Mouse (Mus musculus) ES-Bruce4 (cell line): Measurements from ENCODE around the gene Susd4. TPM values are rescaled to one million over a fixed set of nuclear protein-coding genes. Genes with fewer than 3 reads are reported as not detected.

Experiments
- H3K27ac ChIP-seq: 2 replicates; pipeline ENCODE4 v1.5.1; 2012; ENCODE audit warnings: low read length, inconsistent platforms; ENCODE audit not compliant: insufficient read depth
- H3K27me3 ChIP-seq: 2 replicates; pipeline ENCODE4 v1.6.1; 2012; ENCODE audit warnings: mild to moderate bottlenecking, low read length, inconsistent platforms; ENCODE audit not compliant: control insufficient read depth, poor library complexity, insufficient read depth, severe bottlenecking
- H3K36me3 ChIP-seq: 2 replicates; pipeline ENCODE4 v1.6.1; 2012; ENCODE audit warnings: inconsistent platforms, mild to moderate bottlenecking, low read length, moderate library complexity; ENCODE audit not compliant: control insufficient read depth, poor library complexity, insufficient read depth, severe bottlenecking
- H3K4me1 ChIP-seq: one replicate; pipeline ENCODE4 v1.8.1; 2011; ENCODE audit warnings: low read length; ENCODE audit not compliant: control insufficient read depth, insufficient read depth
- H3K4me3 ChIP-seq: 2 replicates; pipeline ENCODE4 v1.5.1; 2011; ENCODE audit warnings: low read depth, mild to moderate bottlenecking, low read length
- H3K9ac ChIP-seq: 2 replicates; pipeline ENCODE4 v1.6.1; 2012; ENCODE audit warnings: low read depth, mild to moderate bottlenecking, inconsistent platforms; ENCODE audit not compliant: poor library complexity, severe bottlenecking
- H3K9me3 ChIP-seq: replicated peaks from 2 replicates; pipeline ENCODE4 v1.6.1; 2012; ENCODE audit warnings: mild to moderate bottlenecking, low read length, inconsistent platforms; ENCODE audit not compliant: control insufficient read depth, poor library complexity, insufficient read depth, severe bottlenecking
- CTCF ChIP-seq: IDR thresholded peaks from one replicate; pipeline ENCODE4 v1.8.1; 2011; ENCODE audit warnings: low read depth, low read length
- EP300 ChIP-seq: IDR thresholded peaks from 2 replicates; pipeline ENCODE4 v1.6.1; 2011; ENCODE audit warnings: low read depth, low read length; ENCODE audit not compliant: insufficient read depth
- POLR2A ChIP-seq: IDR thresholded peaks from one replicate; pipeline ENCODE4 v1.8.1; 2011; ENCODE audit warnings: low read length; ENCODE audit not compliant: insufficient read depth
- polyA plus RNA-seq: library from polyadenylated mRNA; stranded (reverse); fragments of >200 nt; gene quantifications from 2 replicates; pipeline ENCODE4 v1.2.4, GENCODE M21; 2011; ENCODE audit warnings: low read depth; ENCODE audit not compliant: missing spikeins, insufficient read depth, insufficient read length

The Susd4 gene
- polyA plus RNA-seq, 1 experiment, result 24.6 TPM

DNA sequence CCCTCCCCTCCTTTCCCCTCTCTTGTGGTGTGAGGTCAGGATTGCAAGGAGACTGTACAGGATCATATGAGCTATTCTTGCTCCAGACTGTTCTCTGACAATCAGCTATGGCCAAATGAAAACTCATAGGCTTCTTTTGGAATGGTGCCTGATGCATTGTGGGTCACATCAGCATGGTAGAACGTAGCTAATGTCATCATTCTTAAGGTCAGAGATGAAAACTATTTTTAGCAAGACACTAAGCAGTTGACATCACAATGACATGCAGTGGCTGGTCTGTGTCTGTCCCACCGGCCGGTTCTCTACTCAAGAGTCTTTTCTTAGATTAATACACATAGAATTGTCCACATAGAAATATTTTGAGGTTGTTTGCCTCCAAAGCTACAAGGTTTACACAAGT is 142.0 kb downstream of the Susd4 start:
- no peaks in the 10 kb centered on the region for H3K27me3 ChIP-seq
- H3K4me1 ChIP-seq, result no peaks in the 10 kb centered on the region
- no peak overlapping the region for H3K4me3 ChIP-seq
- H3K36me3 ChIP-seq, result no peaks in the 10 kb centered on the region
- no peak overlapping the region for H3K27ac ChIP-seq
- no peak overlapping the region for H3K9ac ChIP-seq
- H3K9me3 ChIP-seq, result no peaks in the 10 kb centered on the region
- no peak for TF ChIP-seq EP300
- no peak for TF ChIP-seq POLR2A
- no peak for TF ChIP-seq CTCF

- H3K9ac ChIP-seq, result no peak overlapping the region
- no peaks in the 10 kb centered on the region for H3K27me3 ChIP-seq
- H3K27ac ChIP-seq, result no peak overlapping the region
- no peak overlapping the region for H3K4me3 ChIP-seq
- H3K36me3 ChIP-seq, result no peaks in the 10 kb centered on the region
- no peaks in the 10 kb centered on the region for H3K4me1 ChIP-seq
- no peak for TF ChIP-seq CTCF
- no peak for TF ChIP-seq POLR2A
- no peak for TF ChIP-seq EP300
- H3K9me3 ChIP-seq, result peaks cover 3% of the 10 kb centered on the region; the same call in 1 of the 2 replicates
Observed at GRCm38 (mm10) chr1:182908050-182909036, 144.7 kb downstream of the Susd4 start.

- no peak overlapping the region for H3K9ac ChIP-seq
- H3K27ac ChIP-seq, result no peak overlapping the region
- no peaks in the 10 kb centered on the region for H3K27me3 ChIP-seq
- no peak for TF ChIP-seq EP300
- TF ChIP-seq CTCF, result no peak
- H3K36me3 ChIP-seq, result no peaks in the 10 kb centered on the region
- H3K9me3 ChIP-seq, result peaks cover 3% of the 10 kb centered on the region; the same call in 1 of the 2 replicates
- no peaks in the 10 kb centered on the region for H3K4me1 ChIP-seq
- no peak overlapping the region for H3K4me3 ChIP-seq
Observed at GRCm38 (mm10) chr1:182909066-182909465, 145.4 kb downstream of the Susd4 start.

DNA sequence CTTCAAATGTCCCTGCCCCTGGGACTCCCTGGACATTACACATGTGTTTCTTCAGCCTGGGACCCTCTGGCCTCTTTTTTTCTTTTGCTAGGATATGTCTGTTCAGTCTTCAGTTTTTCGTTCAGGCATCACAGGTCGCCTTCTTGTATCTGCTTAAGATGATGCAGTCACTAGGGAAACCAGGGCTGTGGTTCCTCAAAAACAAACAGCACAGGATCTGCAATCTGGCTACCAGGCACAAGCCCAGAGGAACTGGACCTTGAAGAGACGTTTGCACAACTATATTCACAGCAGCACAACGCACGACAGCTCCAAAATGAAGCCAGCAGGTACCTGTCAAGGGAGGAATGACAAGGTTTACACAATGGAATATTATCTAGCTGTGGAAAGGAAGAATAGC is 145.9 kb downstream of the Susd4 start:
- Histone ChIP-seq H3K27ac (no peak overlapping the region), H3K36me3 (no peaks in the 10 kb centered on the region), H3K27me3 (no peaks in the 10 kb centered on the region), H3K4me1 (no peaks in the 10 kb centered on the region), H3K9me3 (peaks cover 3% of the 10 kb centered on the region; the same call in 1 of the 2 replicates), H3K4me3 (no peak overlapping the region), H3K9ac (no peak overlapping the region)
- no peak for TF ChIP-seq EP300
- TF ChIP-seq POLR2A, result no peak
- TF ChIP-seq CTCF, result no peak

GRCm38 (mm10) chr1:182912591-182912990 is 148.9 kb downstream of the Susd4 start:
- peaks cover 3% of the 10 kb centered on the region; the same call in 1 of the 2 replicates for H3K9me3 ChIP-seq
- H3K36me3 ChIP-seq, result no peaks in the 10 kb centered on the region
- TF ChIP-seq POLR2A (no peak), CTCF (no peak), EP300 (no peak)

More at GRCm38 (mm10) chr1:182912591-182912990, 148.9 kb downstream of the Susd4 start:
- Histone ChIP-seq H3K27me3 (no peaks in the 10 kb centered on the region; the same call in 1 of the 2 replicates), H3K27ac (no peak overlapping the region), H3K4me1 (no peaks in the 10 kb centered on the region), H3K9ac (no peak overlapping the region), H3K4me3 (no peak overlapping the region)
